Mouse (Mus musculus): ENCODE data around the gene Exoc2.

GRCm38 (mm10) chr13:31004995-31005394 lies 31.1 kb upstream of the Exoc2 start:
- TF ChIP-seq CTCF (conservative IDR thresholded peaks at IDR 0.05; ENCODE audit: low read length) (no peak), POU5F1 (IDR thresholded peaks at IDR 0.05; ENCODE audit: borderline replicate concordance, low read length) (no peak)

Measured in E14TG2a.4 (cell line).